Mouse (Mus musculus) ovary, postnatal 14 days (tissue): ENCODE measurements at regions not wholly inside any gene's neighbourhood (a gene's known extent, or its start where the extent isn't known, plus 50 kb on each side); places are given as distances from the start of the nearest gene placed in this dataset.

Source experiments
- DNase-seq: peaks from one replicate; pipeline ENCODE4 v3.0.0; 2022; ENCODE audit warnings: low spot score

GRCm38 (mm10) chr12:30647511-30647910, 63.3 kb downstream of the Tmem18 start:
- DNase-seq = no peak

GRCm38 (mm10) chr12:30651506-30651905, 67.3 kb downstream of the Tmem18 start:
- no peak for DNase-seq

GRCm38 (mm10) chr12:30654347-30655075, 70.3 kb downstream of the Tmem18 start:
- no peak for DNase-seq

GRCm38 (mm10) chr12:30655076-30655421, 70.8 kb downstream of the Tmem18 start:
- no peak for DNase-seq

- no peak for DNase-seq
Measured at GRCm38 (mm10) chr12:30678826-30679225, 94.6 kb downstream of the Tmem18 start.

- no peak for DNase-seq
Measured at GRCm38 (mm10) chr12:30690038-30690437, 105.8 kb downstream of the Tmem18 start.

- no peak for DNase-seq
Measured at GRCm38 (mm10) chr12:30693540-30693939, 109.3 kb downstream of the Tmem18 start.

GRCm38 (mm10) chr12:30698256-30698655, 114.0 kb downstream of the Tmem18 start:
- no peak for DNase-seq

GRCm38 (mm10) chr12:30703691-30704090, 119.5 kb downstream of the Tmem18 start:
- DNase-seq = no peak

GRCm38 (mm10) chr12:30707271-30707670, 123.0 kb downstream of the Tmem18 start:
- DNase-seq = no peak

- no peak for DNase-seq
Measured at GRCm38 (mm10) chr12:30708635-30709181, 124.5 kb downstream of the Tmem18 start.

GRCm38 (mm10) chr12:30710554-30710953, 126.3 kb downstream of the Tmem18 start:
- DNase-seq = no peak

- DNase-seq = no peak
Measured at GRCm38 (mm10) chr12:30726747-30727146, 142.5 kb downstream of the Tmem18 start.

GRCm38 (mm10) chr12:30729437-30729836, 145.2 kb downstream of the Tmem18 start:
- no peak for DNase-seq

- no peak for DNase-seq
Measured at GRCm38 (mm10) chr12:30767621-30768020, 116.5 kb upstream of the Alkal2 start.

GRCm38 (mm10) chr12:30793371-30793770, 90.8 kb upstream of the Alkal2 start:
- DNase-seq = no peak

GRCm38 (mm10) chr12:30816096-30816495, 68.0 kb upstream of the Alkal2 start:
- DNase-seq = peak; percentile 2

GRCm38 (mm10) chr12:30831383-30831782, 52.7 kb upstream of the Alkal2 start:
- no peak for DNase-seq
